Mouse (Mus musculus): Measurements from ENCODE around the gene Pik3r5.

DNA sequence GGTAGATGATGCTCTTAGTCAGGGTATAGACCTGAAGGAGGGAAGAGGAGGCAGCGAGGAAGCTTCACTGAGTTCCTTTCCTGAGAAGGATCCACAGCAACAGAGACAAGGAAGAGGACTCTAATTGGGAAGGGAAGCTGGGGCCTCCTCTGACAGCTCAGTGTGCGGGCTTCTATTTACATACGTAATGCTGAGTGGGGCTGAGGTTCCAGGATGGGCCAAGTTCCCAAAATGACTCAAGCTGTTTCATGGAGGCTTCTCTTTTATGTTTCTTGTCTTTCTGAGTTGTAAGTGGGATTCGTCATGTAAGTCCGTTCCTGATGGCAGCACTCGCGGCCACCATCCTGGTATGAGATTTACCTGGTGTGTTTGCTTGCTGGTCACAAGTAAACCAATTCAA, 43.8 kb downstream of the Pik3r5 start:
- TF ChIP-seq CTCF (conservative IDR thresholded peaks at IDR 0.05; ENCODE audit: low read length) (no peak), NANOG (IDR thresholded peaks at IDR 0.05; ENCODE audit: borderline replicate concordance, low read length) (no peak)
